Mouse (Mus musculus) cerebellum, adult 2 months (tissue): ENCODE measurements around the gene Slc12a7.

Experiments
- CTCF ChIP-seq: fragments of 200-500 bp; IDR thresholded peaks from 2 replicates; pipeline ENCODE4 v1.5.1; 2011; ENCODE audit warnings: low read depth, mild to moderate bottlenecking, control low read depth, low read length, moderate library complexity, borderline replicate concordance; ENCODE audit not compliant: insufficient read depth
- POLR2A ChIP-seq: fragments of 200-500 bp; IDR thresholded peaks from 2 replicates; pipeline ENCODE4 v1.6.1; 2011; ENCODE audit warnings: low read length, control low read depth, borderline replicate concordance; ENCODE audit not compliant: insufficient read depth

GRCm38 (mm10) chr13:73700554-73700953, 32.3 kb upstream of the Slc12a7 start:
- no peak for TF ChIP-seq CTCF
- TF ChIP-seq POLR2A: no peak
